Mouse (Mus musculus) olfactory bulb, adult 2 months (tissue): Measurements from ENCODE around the gene Tgfbr2. TPM values are rescaled to one million over a fixed set of nuclear protein-coding genes. Genes with fewer than 3 reads are reported as not detected.

Experiments
- H3K27ac ChIP-seq: fragments of 200-500 bp; 2 replicates; pipeline ENCODE4 v1.5.1; 2012; ENCODE audit warnings: low read depth, low read length; ENCODE audit not compliant: insufficient read depth
- H3K4me1 ChIP-seq: fragments of 200-500 bp; 2 replicates; pipeline ENCODE4 v1.6.1; 2012; ENCODE audit warnings: low read length; ENCODE audit not compliant: control insufficient read depth, insufficient read depth
- H3K4me3 ChIP-seq: fragments of 200-500 bp; 2 replicates; pipeline ENCODE4 v1.5.1; 2012; ENCODE audit warnings: mild to moderate bottlenecking, low read depth, low read length, moderate library complexity; ENCODE audit not compliant: insufficient read depth
- CTCF ChIP-seq: fragments of 200-500 bp; IDR thresholded peaks from 2 replicates; pipeline ENCODE4 v1.5.1; 2012; ENCODE audit warnings: low read depth, mild to moderate bottlenecking, low read length, moderate library complexity; ENCODE audit not compliant: insufficient read depth
- POLR2A ChIP-seq: fragments of 200-500 bp; IDR thresholded peaks from 2 replicates; pipeline ENCODE4 v1.6.1; 2012; ENCODE audit warnings: mild to moderate bottlenecking, low read depth, low read length, moderate library complexity; ENCODE audit not compliant: insufficient read depth
- WGBS: fragments of 180-500 bp; shearing (Covaris S2); methylation state at CpG from one replicate; pipeline ENCODE4 v1.1.7; 2018; 5-methylcytosine and 5-hydroxymethylcytosine counted together
- polyA plus RNA-seq: library from polyadenylated mRNA; stranded (reverse); fragments of >200 nt; gene quantifications from 2 replicates; pipeline ENCODE4 v1.2.4, GENCODE M21; 2012; ENCODE audit warnings: low replicate concordance; ENCODE audit not compliant: missing spikeins, insufficient read depth, insufficient read length

Gene Tgfbr2
- polyA plus RNA-seq, 1 experiment = not detected

DNA sequence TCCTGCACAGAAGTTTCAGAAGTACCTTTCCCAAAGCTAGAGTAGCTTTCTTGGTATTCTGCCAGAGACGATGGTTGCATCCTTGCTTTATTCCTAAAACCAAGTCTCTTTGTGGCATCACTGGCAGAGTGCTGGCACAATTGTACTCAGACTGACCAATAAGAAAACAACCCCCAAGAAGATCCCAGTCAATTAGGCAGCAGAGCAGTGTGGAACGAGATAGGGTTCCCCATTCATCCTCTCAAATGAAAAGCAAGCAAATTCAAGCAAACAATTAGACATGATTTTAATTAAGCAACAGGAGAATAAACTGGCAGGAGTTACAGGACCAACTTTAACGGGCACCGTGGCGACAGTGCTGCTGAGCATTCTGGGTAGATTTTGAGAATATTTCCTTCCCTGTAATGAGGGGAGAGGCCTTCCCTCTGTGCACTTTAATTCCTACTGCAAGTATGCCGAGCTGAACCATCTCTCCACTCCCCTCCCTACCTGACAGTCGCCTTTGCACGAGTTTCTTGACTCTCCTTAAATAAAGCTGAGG lies 56.8 kb downstream of the Tgfbr2 start:
- no peak overlapping the region for H3K4me3 ChIP-seq
- WGBS = 55% methylated on average over 8 of the region's 8 CpGs
- H3K4me1 ChIP-seq = peaks cover 5% of the 10 kb centered on the region; the same call in 1 of the 2 replicates
- no peak for TF ChIP-seq POLR2A
- no peak for TF ChIP-seq CTCF
- H3K27ac ChIP-seq = no peak overlapping the region

DNA sequence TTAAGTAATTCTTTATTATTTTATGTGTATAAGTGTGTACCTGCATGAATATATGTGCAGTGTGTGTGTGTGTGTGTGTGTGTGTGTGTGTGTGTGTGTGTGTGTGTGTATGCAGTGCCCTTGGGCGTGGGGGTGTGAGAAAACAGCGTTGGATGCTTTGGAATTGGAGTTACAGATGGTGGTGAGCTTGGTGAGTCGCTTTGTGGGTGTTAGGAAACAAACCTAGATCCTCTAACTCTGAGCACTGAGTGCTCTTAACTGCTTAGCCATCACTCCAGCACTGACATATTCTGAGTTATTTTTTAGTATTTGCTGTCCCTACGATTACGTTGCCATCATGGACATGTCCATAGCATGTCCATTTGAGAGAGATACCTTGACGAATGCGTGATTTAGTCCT lies 59.3 kb downstream of the Tgfbr2 start:
- no peak for TF ChIP-seq POLR2A
- H3K4me3 ChIP-seq = no peak overlapping the region
- no peaks in the 10 kb centered on the region for H3K4me1 ChIP-seq
- WGBS = 92% methylated on average over 7 of the region's 7 CpGs
- no peak overlapping the region for H3K27ac ChIP-seq

- H3K4me1 ChIP-seq = no peaks in the 10 kb centered on the region
- no peak overlapping the region for H3K27ac ChIP-seq
- H3K4me3 ChIP-seq = no peak overlapping the region
- TF ChIP-seq POLR2A (no peak), CTCF (no peak)
- WGBS = 78% methylated on average over 4 of the region's 4 CpGs
These were observed 60.8 kb downstream of the Tgfbr2 start for GRCm38 (mm10) chr9:116114339-116114738.

DNA sequence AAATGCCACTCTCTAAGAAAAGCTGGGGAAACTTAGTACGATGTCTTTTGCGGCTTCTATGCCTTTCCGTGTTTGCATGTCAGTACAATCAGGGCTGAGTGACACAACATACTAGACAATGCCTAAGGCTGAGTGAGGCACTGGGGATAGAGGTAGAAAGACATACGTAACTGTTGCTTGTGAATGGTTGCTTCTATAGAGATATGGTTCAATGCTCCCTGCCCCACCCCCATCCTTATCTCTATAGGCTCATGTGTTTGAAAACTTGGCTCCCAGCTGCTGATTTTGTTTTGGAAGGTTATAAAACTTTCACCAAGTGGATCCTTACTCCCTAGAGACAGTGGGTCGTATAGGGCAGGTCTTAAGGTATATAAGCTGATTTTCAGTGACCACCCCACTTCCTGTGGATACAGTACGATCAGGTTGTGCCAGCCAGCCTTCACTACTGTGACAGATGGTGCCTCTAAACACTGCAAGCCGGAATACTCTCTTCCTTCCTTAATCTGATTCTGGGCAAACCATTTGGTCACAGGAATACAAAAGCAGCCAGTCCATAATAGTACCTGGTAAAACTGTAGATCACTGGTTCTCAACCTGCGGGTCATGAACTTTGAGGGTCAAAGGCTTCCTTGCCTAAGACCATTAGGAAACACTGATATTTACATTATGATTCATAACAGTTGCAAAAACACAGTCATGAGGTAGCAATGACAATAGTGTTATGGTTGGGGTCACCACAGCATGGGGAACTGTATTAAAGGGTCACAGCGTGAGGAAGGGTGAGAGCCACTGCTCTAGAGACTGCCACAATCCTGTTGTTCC lies 63.8 kb downstream of the Tgfbr2 start:
- TF ChIP-seq CTCF = no peak
- no peak for TF ChIP-seq POLR2A
- WGBS = 94% methylated on average over 9 of the region's 9 CpGs
- Histone ChIP-seq H3K4me1 (no peaks in the 10 kb centered on the region), H3K27ac (no peak overlapping the region), H3K4me3 (no peak overlapping the region)

- no peak for TF ChIP-seq CTCF
- TF ChIP-seq POLR2A = no peak
- H3K27ac ChIP-seq = no peak overlapping the region
- WGBS = 83% methylated on average over 2 of the region's 2 CpGs
- H3K4me1 ChIP-seq = no peaks in the 10 kb centered on the region
- H3K4me3 ChIP-seq = no peak overlapping the region
These were observed 66.4 kb downstream of the Tgfbr2 start for GRCm38 (mm10) chr9:116108729-116109128.

GRCm38 (mm10) chr9:116104770-116105169 lies 70.4 kb downstream of the Tgfbr2 start:
- Histone ChIP-seq H3K4me3 (no peak overlapping the region), H3K27ac (no peak overlapping the region)
- WGBS = 95% methylated on average over 17 of the region's 17 CpGs

GRCm38 (mm10) chr9:116101842-116102241 lies 73.3 kb downstream of the Tgfbr2 start:
- H3K4me3 ChIP-seq = no peak overlapping the region
- H3K4me1 ChIP-seq = peaks cover 14% of the 10 kb centered on the region
- 87% methylated on average over 11 of the region's 11 CpGs for WGBS
- TF ChIP-seq CTCF = no peak
- no peak for TF ChIP-seq POLR2A
- H3K27ac ChIP-seq = no peak overlapping the region

More at GRCm38 (mm10) chr9:116104770-116105169, 70.4 kb downstream of the Tgfbr2 start:
- TF ChIP-seq CTCF (no peak), POLR2A (no peak)
- peaks cover 3% of the 10 kb centered on the region; the same call in 1 of the 2 replicates for H3K4me1 ChIP-seq

DNA sequence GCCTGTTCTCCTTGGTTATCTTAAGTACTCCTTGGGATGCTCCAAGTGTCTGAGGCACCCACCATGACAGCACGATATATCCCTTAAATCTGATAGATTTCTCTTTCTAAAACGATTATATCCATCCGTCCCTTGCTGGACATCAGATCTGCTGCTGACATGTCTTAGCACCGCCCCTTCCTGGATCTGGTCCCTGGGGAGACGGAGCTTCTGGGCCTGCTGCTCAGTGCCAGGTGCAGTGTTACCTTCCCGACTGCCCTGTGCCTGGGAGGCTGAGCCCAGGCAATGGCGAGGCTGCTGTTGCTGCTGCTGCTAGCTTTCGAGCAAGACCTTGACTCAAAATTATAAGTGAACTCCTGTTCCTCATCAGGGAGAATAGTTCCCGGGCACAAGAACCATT lies 75.1 kb downstream of the Tgfbr2 start:
- H3K27ac ChIP-seq = no peak overlapping the region
- TF ChIP-seq CTCF = no peak
- no peak for TF ChIP-seq POLR2A
- no peak overlapping the region for H3K4me3 ChIP-seq
- 78% methylated on average over 9 of the region's 9 CpGs for WGBS
- H3K4me1 ChIP-seq = peaks cover 14% of the 10 kb centered on the region

DNA sequence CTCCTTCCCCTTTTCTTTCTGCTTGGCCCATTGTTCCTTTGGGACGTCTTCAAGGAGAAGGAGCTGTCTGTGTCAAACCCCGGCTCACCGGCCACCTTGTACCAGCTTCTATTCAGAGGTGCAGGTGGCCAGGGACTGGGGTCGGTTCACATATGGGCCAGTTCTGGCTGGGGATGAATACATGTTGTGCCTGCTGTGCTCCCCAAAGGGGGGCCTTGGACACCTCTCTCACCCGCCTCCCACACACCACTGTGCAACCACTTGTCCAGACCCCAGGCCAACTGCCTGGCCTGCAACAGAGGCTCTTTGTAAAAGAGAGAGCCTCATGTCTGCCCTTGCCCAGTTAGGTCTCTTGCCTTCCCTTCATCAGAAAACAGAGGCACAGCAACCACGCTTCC lies 75.6 kb downstream of the Tgfbr2 start:
- Histone ChIP-seq H3K4me3 (no peak overlapping the region), H3K27ac (no peak overlapping the region), H3K4me1 (peaks cover 14% of the 10 kb centered on the region)
- TF ChIP-seq POLR2A = no peak
- TF ChIP-seq CTCF = no peak
- 64% methylated on average over 6 of the region's 6 CpGs for WGBS
